Mouse (Mus musculus) spleen, adult 2 months (tissue): ENCODE measurements around the gene Itgb8. TPM values are rescaled to one million over a fixed set of nuclear protein-coding genes. Genes with fewer than 3 reads are reported as not detected.

Experiments used
- DNase-seq, 2 experiments: peaks; one replicate each; pipeline versions ENCODE4 v3.0.0 to v3.0.0-alpha.2; 2012 to 2021; ENCODE audit warnings: low spot score in 2 of 2, low read depth in 1 of 2
- H3K27ac ChIP-seq: fragments of 200-500 bp; 2 replicates; pipeline ENCODE4 v1.5.1; 2012; ENCODE audit warnings: low read length, inconsistent platforms; ENCODE audit not compliant: insufficient read depth
- H3K27me3 ChIP-seq: fragments of 200-500 bp; 2 replicates; pipeline ENCODE4 v1.6.1; 2012; ENCODE audit warnings: mild to moderate bottlenecking, moderate library complexity, low read length, inconsistent platforms; ENCODE audit not compliant: control insufficient read depth, insufficient read depth
- H3K36me3 ChIP-seq: fragments of 200-500 bp; 2 replicates; pipeline ENCODE4 v1.6.1; 2012; ENCODE audit warnings: mild to moderate bottlenecking, low read length, inconsistent platforms; ENCODE audit not compliant: control insufficient read depth, insufficient read depth
- H3K4me1 ChIP-seq: fragments of 200-500 bp; 2 replicates; pipeline ENCODE4 v1.6.1; 2011; ENCODE audit warnings: inconsistent platforms; ENCODE audit not compliant: control insufficient read depth, insufficient read depth, insufficient read length
- H3K4me3 ChIP-seq: fragments of 200-500 bp; 2 replicates; pipeline ENCODE4 v1.5.1; 2011; ENCODE audit warnings: mild to moderate bottlenecking, inconsistent platforms; ENCODE audit not compliant: insufficient read depth, insufficient read length; ENCODE audit errors: extremely low read depth
- CTCF ChIP-seq: fragments of 200-500 bp; IDR thresholded peaks from 2 replicates; pipeline ENCODE4 v1.5.1; 2011; ENCODE audit warnings: mild to moderate bottlenecking, inconsistent platforms; ENCODE audit not compliant: insufficient read depth, insufficient read length, insufficient replicate concordance; ENCODE audit errors: extremely low read depth
- POLR2A ChIP-seq: fragments of 200-500 bp; IDR thresholded peaks from 2 replicates; pipeline ENCODE4 v1.6.1; 2011; ENCODE audit warnings: low read depth, low read length, inconsistent platforms
- WGBS: fragments of 180-500 bp; shearing (Covaris S2); methylation state at CpG from one replicate; pipeline ENCODE4 v1.1.7; 2018; 5-methylcytosine and 5-hydroxymethylcytosine counted together
- polyA plus RNA-seq: library from polyadenylated mRNA; depleted of rRNA; stranded (reverse); fragments of >200 nt; gene quantifications from 2 replicates; pipeline ENCODE4 v1.2.3, GENCODE M21; 2012; rRNA removed

Itgb8 gene
- polyA plus RNA-seq, 1 experiment: 0.02 TPM

GRCm38 (mm10) chr12:119155566-119155965 lies 83.0 kb downstream of the Itgb8 start:
- Histone ChIP-seq H3K36me3 (no peaks in the 10 kb centered on the region), H3K4me3 (no peak overlapping the region), H3K27ac (no peak overlapping the region), H3K27me3 (no peaks in the 10 kb centered on the region), H3K4me1 (no peaks in the 10 kb centered on the region)
- no peak for DNase-seq
- TF ChIP-seq CTCF (no peak), POLR2A (no peak)
- WGBS: 82% methylated on average over 4 of the region's 4 CpGs

DNA sequence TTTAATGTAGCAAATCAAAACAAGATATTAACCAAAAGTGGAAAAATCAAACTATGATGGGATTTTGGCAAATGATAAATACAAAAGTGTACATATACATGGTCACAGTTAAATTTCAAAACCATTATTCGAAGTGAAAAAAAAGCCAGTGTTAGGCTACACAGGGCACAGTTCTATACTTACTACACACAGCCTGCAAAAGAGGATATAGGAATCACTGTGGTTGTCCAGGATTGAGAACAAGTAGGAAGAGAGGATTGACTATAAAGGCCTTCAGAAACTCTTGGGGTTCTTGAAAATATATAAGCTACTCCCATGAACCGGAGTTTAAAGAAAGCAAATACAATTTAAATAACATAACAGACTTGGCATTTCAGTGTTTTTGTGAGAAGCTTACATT lies 87.6 kb downstream of the Itgb8 start:
- TF ChIP-seq CTCF (no peak), POLR2A (no peak)
- no peak overlapping the region for H3K27ac ChIP-seq
- H3K4me3 ChIP-seq: no peak overlapping the region
- H3K4me1 ChIP-seq: peaks cover 6% of the 10 kb centered on the region
- DNase-seq: no peak
- H3K27me3 ChIP-seq: no peaks in the 10 kb centered on the region
- WGBS: 87% methylated on average over 2 of the region's 2 CpGs
- H3K36me3 ChIP-seq: no peaks in the 10 kb centered on the region

DNA sequence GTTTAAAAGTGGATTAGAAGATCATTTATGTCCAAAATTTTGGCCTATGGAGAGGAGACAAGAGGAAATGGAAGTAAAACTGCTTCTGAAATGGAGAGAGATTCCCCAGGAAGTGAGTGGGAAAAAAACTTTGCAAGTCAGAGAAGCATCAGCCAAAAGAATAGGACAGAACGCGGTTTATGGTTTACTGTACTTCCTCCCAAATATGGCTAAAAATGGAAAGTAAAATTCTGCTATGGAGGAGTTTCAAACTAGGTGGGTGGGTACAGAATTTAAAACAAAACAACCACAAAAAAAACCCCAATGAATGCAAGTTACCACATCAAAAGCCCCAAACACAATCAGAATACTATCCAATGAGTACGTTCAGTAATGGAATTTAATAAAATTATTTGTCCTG lies 90.8 kb downstream of the Itgb8 start:
- H3K27me3 ChIP-seq: no peaks in the 10 kb centered on the region
- TF ChIP-seq CTCF: no peak
- no peak for TF ChIP-seq POLR2A
- H3K36me3 ChIP-seq: no peaks in the 10 kb centered on the region
- 7% methylated on average over 3 of the region's 3 CpGs for WGBS
- H3K27ac ChIP-seq: no peak overlapping the region
- peaks cover 6% of the 10 kb centered on the region for H3K4me1 ChIP-seq
- DNase-seq: no peak
- H3K4me3 ChIP-seq: no peak overlapping the region

DNA sequence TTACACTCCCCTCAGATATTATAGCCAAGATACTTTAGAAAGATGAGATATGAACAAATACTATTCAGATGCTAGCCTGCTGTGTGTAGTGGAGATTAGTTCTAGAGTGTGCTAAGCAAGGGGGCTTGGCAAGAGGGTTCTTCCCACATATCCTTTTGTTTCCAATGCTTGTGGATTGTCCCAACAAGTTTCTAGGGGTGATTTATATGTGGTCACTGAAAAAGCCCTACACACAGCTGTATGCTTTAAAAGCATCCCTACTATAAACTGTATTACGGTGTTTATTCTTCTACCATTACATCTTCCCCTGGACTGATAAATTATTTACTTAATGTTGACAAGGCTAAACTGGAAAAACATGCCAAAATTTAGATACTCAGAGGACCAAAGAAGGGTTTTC lies 92.6 kb downstream of the Itgb8 start:
- Histone ChIP-seq H3K27me3 (no peaks in the 10 kb centered on the region), H3K4me3 (no peak overlapping the region), H3K27ac (no peak overlapping the region), H3K36me3 (no peaks in the 10 kb centered on the region), H3K4me1 (peaks cover 6% of the 10 kb centered on the region)
- TF ChIP-seq POLR2A (no peak), CTCF (no peak)
- no peak for DNase-seq
- WGBS: 100% methylated on average over 1 of the region's 1 CpGs

- no peaks in the 10 kb centered on the region for H3K27me3 ChIP-seq
- no peaks in the 10 kb centered on the region for H3K36me3 ChIP-seq
- H3K27ac ChIP-seq: no peak overlapping the region
- no peaks in the 10 kb centered on the region for H3K4me1 ChIP-seq
- TF ChIP-seq CTCF (no peak), POLR2A (no peak)
- no peak overlapping the region for H3K4me3 ChIP-seq
- WGBS: 73% methylated on average over 1 of the region's 1 CpGs
- DNase-seq: no peak
Measured at GRCm38 (mm10) chr12:119137946-119138345, 100.7 kb downstream of the Itgb8 start.

GRCm38 (mm10) chr12:119113522-119114135 lies 125.0 kb downstream of the Itgb8 start:
- H3K36me3 ChIP-seq: no peaks in the 10 kb centered on the region
- DNase-seq: peak in 1 of 2 experiments; percentile 41
- WGBS: 2% methylated on average over 6 of the region's 6 CpGs
- no peaks in the 10 kb centered on the region for H3K27me3 ChIP-seq
- no peak for TF ChIP-seq CTCF
- no peak for TF ChIP-seq POLR2A
- H3K27ac ChIP-seq: no peak overlapping the region
- no peak overlapping the region for H3K4me3 ChIP-seq
- peaks cover 3% of the 10 kb centered on the region for H3K4me1 ChIP-seq

GRCm38 (mm10) chr12:119110091-119110490 lies 128.5 kb downstream of the Itgb8 start:
- Histone ChIP-seq H3K4me1 (peaks cover 3% of the 10 kb centered on the region), H3K27ac (no peak overlapping the region), H3K27me3 (no peaks in the 10 kb centered on the region), H3K36me3 (no peaks in the 10 kb centered on the region), H3K4me3 (no peak overlapping the region)
- DNase-seq: no peak
- 67% methylated on average over 2 of the region's 2 CpGs for WGBS
- TF ChIP-seq POLR2A: no peak
- TF ChIP-seq CTCF: no peak

Other genes with a start within 250 kb of the Itgb8 start
- gene Macc1, start 75.5 kb upstream of the Itgb8 start, polyA plus RNA-seq: not detected in 2 replicates